Mouse (Mus musculus) 416B (cell line): ENCODE measurements at regions not wholly inside any gene's neighbourhood (a gene's known extent, or its start where the extent isn't known, plus 50 kb on each side); places are given as distances from the start of the nearest gene placed in this dataset.

ENCODE experiments used
- DNase-seq: peaks from one replicate; pipeline ENCODE4 v3.0.0; 2011; ENCODE audit warnings: low read depth

DNA sequence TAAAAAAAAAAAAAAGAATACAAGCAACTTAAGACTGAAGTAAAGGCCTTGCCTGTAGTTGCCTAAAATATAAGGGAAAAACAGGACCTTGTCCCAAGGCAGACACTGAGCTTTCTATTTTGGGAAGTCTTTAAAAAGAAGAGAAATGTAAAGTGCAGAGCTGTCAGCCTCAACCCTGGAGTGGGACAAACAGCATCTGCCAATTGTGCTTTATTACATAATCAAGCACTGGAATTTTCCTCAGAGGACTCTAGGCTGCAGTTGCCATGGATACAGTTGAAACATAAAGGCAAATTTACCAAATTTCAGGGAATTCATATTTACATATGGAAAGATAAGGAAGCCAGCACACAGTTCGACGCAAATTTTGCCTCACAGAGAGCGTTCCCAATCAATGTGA lies 406.7 kb downstream of the Gm597 start:
- no peak for DNase-seq

DNA sequence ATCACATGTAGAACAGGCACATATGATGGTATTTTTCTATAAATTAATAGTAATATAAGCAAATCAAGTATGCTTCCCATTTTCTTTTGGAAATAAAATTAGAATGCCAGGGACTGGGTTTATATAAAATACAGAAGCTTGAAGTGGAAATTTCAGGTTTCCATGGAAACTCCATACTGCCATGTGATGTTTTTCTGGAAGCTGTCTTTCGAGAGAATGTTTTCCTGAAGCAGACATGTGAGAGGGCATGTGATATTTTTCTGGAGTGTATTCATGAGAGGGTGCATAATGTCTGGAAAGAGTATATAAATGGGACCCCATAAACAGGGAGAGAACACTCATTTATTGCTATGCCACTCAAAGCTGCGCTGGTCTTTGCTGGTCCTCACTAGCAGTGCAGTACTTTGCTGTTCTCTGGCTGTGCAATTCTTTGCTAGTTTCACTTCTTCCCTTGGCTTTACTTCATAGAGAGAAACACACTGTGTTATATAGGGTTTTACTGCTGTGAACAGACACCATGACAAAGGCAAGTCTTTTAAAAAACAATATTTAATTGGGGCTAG lies 430.6 kb downstream of the Gm597 start:
- DNase-seq: no peak

DNA sequence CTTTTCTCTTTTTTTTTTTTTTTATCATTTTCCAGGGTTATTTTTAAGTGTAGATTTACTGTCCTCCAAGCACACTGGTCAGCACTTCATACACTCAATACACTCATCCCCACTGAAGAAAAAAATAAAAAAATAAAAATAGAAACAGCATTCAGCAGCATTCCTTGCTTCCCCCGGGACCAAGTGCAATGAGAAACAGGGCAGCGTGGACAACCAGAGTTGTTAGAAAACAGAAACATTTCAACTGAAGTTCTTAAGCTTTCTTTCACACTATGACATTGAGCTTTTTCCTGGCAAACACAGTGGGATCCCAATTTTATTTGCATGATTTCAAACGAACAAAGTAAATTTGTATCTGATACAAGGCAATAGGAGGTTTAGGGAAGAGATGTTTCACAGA lies 431.5 kb downstream of the Gm597 start:
- DNase-seq: no peak

DNA sequence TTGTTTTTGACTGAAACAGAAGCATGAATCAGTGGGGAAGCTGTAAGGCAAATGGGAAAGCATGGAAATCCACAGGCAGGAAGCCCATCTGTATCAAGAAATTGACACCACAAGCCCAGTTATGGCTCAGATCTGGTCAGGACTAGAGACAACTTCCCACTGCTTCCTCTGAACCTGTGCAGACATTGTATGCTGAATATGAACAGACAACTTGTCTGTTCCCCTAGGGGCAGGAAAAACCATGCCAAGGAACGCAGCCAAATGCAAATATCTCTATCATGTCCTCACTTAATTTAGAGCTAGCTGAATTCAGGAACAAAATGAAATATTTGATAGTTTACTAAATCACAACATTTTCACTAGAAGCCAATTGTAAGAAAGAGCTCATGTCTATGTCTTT lies 440.0 kb downstream of the Gm597 start:
- DNase-seq: no peak

DNA sequence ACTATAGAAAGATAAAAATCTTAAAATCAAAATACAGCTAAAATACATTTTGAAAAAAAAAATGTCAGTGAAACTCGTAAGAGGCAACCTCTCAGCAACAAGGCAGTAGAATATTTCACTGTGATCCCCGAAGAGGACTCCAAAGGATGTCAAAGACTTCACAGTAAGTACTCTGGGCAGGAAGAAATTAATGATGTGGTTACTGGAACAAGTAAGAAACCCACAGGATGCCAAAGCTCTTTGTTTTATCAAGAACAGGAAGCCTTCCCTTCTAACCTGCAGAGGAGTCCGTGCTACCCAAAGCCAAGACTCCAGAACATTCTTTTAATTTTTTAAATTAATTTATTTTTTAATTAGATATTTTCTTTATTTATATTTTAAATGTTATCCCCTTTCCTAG lies 445.7 kb downstream of the Gm597 start:
- DNase-seq: peak; percentile 63

DNA sequence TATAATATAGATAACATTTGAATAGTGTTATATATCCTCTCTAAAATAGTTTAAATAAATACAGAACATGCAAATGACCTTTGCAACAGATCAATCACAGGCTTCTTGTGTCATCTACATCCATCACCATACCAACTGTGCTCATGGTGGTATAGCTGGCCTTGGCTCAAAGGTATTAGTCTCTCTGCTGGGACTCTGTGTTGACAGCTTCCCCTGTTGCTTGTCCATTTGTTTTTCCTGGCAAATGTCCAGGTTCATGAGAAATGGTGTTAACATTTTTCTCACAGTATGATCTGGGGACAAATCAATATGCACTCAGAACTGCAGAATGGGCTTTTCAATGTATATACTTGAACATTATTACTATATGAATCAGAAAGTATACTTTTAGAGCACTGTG lies 448.0 kb downstream of the Gm597 start:
- DNase-seq: peak; percentile 4

DNA sequence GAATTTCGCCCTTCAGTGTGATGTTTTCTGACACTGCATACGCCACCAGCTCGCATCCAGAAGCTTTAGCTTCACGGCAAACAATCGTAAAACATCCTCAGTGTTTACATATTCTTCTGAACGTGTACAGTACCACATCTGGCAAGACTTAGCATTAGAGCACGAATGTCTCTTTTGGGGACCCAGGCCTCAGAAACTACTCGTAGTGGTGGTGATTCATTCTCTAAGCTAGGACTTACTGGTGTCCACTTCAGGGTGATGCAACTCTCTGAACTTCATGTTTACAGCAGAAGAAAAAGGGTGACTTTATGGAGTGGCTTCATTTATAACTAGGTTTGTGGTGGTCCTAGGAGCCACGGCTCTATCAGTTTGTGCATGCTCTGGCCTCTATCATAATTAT lies 451.1 kb downstream of the Gm597 start:
- peak; percentile 3 for DNase-seq

DNA sequence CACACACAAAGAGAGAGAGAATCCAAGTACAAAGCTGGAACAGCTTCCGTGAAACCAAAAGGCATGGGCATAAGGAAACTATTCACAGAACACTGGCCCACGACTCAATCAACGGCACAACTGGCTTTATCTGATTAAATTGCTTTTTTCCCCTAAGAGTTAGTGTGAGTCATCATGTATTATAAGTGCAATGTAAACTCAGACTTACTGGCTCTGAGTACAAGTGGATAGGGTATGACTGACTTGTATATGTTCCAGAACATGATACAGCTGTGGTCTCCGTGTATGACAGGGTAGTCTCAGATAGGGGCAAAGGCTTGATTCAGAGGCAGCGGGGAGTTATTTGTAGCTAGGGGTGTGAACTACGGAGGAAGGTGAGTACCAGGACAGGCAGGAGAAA lies 451.5 kb downstream of the Gm597 start:
- DNase-seq: peak; percentile 41

DNA sequence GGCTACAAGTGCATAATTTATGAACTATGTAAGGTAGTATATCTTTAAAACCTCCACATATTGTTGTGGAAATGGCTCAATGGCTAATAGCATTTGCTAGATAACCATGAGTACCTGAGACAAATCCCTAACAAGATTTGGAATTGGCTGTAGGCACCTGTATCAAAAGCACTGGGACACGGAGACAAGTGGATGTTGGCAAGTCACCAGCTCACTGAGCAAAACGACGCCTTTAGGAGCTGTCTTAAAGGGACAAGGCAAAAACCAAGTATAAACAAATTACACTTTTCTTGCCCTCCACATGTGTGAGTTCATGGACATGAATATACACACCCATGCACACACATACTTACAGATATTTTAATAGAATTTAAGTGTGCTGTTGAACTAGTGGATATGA lies 455.9 kb downstream of the Gm597 start:
- no peak for DNase-seq
